In the genomic region with DNA sequence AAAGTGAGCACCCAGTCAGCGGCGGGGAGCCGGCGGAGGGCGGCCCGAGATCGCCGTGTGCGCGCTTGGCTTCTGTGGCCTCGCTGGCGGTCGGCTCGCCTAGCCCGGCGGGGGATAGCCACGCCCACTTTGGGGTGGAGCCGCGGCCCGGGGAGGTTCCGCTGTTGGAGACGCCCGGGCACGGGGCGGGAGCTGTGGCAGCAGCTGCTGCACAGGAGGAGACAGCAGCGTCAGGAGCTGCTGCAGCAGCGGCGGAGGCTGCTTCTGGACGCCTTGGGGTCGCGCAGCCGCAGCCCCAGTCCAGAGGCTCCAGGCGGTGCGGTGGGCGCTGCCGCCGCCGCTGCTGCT, we compare ENCODE assay signal across 8 mouse cellular contexts. TPM values are rescaled to one million over a fixed set of nuclear protein-coding genes. Genes with fewer than 3 reads are reported as not detected.
A peak's percentile ranks its signal among the peaks of the same experiment; 100 is the strongest.
DNase-seq lines count a peak whose midpoint lies in the region; ATAC-seq and TF ChIP-seq lines count a peak whose summit lies in the region.

Ttc7 (plus strand) TSS at position 181 of the 348 bp plus-strand sequence.

- peak; percentile 93 for ATAC-seq in embryonic facial prominence, embryonic 13.5 days (ENCODE audit: insufficient number of reproducible peaks, insufficient read depth, low FRiP score, low TSS enrichment, low read depth)
- peak; percentile 94 for ATAC-seq in limb, embryonic 14.5 days (ENCODE audit: low FRiP score, low read depth)
- ATAC-seq in midbrain, postnatal 0 days (ENCODE audit: low FRiP score), result peak; percentile 88

- no peak for TF ChIP-seq CTCF in heart, adult 2 months (IDR thresholded peaks at IDR 0.05)
- no peak for TF ChIP-seq CTCF in midbrain, postnatal 0 days (IDR thresholded peaks at IDR 0.05)

- no peak for TF ChIP-seq EP300 in heart, adult 2 months (IDR thresholded peaks at IDR 0.05; ENCODE audit: insufficient read depth, low read depth, low read length)

- no peaks in the 10 kb centered on the region for H3K79me2 ChIP-seq in heart, adult 2 months (replicated peaks; ENCODE audit: control insufficient read depth, insufficient read depth, low read length)

- peak within 1 kb of the TSS; percentile 87 for H3K9ac ChIP-seq in embryonic facial prominence, embryonic 13.5 days
- H3K9ac ChIP-seq in heart, adult 2 months (ENCODE audit: low read depth, low read length), result peak within 1 kb of the TSS; percentile 96
- H3K9ac ChIP-seq in limb, embryonic 14.5 days (ENCODE audit: low read depth, low read length, severe bottlenecking), result peak within 1 kb of the TSS; percentile 88
- H3K9ac ChIP-seq in midbrain, postnatal 0 days (replicated peaks; ENCODE audit: low read length, poor library complexity, severe bottlenecking), result peak within 1 kb of the TSS; percentile 67

- intact Hi-C loops in heart, adult 2 months (cut with DNase I), result loop anchor here (2.0 to 10.0 kb wide), 2 partner anchors 30 to 1138 kb away; partner anchors contain the start of gene Srbd1

- H3K4me3 ChIP-seq in embryonic facial prominence, embryonic 13.5 days, result peak within 1 kb of the TSS; percentile 82
- peak within 1 kb of the TSS; percentile 76 for H3K4me3 ChIP-seq in heart, adult 2 months
- H3K4me3 ChIP-seq in limb, embryonic 14.5 days (replicated peaks; ENCODE audit: low read length), result peak within 1 kb of the TSS; percentile 80
- H3K4me3 ChIP-seq in midbrain, postnatal 0 days (ENCODE audit: low read depth, low read length), result peak within 1 kb of the TSS; percentile 71

- peaks cover 37% of the 10 kb centered on the region for H3K27me3 ChIP-seq in embryonic facial prominence, embryonic 13.5 days
- H3K27me3 ChIP-seq in heart, adult 2 months (ENCODE audit: control insufficient read depth, insufficient read depth, low read length), result no peaks in the 10 kb centered on the region
- peaks cover 17% of the 10 kb centered on the region for H3K27me3 ChIP-seq in limb, embryonic 14.5 days (ENCODE audit: control insufficient read depth, insufficient read depth, low read length)
- 0 out of 2 replicates have a peak, but pooled peaks cover 5% of the 10 kb centered on the region for H3K27me3 ChIP-seq in midbrain, postnatal 0 days (ENCODE audit: insufficient read depth, low read length)

- peak within 1 kb of the TSS; percentile 94 for H3K27ac ChIP-seq in embryonic facial prominence, embryonic 13.5 days
- peak within 1 kb of the TSS; percentile 97 for H3K27ac ChIP-seq in heart, adult 2 months
- peak within 1 kb of the TSS; percentile 83 for H3K27ac ChIP-seq in limb, embryonic 14.5 days (replicated peaks; ENCODE audit: low read depth, low read length)
- peak within 1 kb of the TSS; percentile 69 for H3K27ac ChIP-seq in midbrain, postnatal 0 days (ENCODE audit: low read depth, low read length)

- TF ChIP-seq POLR2A in heart, adult 2 months (IDR thresholded peaks at IDR 0.05; ENCODE audit: insufficient read depth, low read depth, low read length), result peak; percentile 81
- TF ChIP-seq POLR2A in limb, embryonic 14.5 days (IDR thresholded peaks at IDR 0.05; ENCODE audit: borderline replicate concordance, extremely low read depth, insufficient read depth, insufficient read length), result 0 out of 2 replicates have a peak, but pooled peaks have one; percentile 54

- no peaks in the 10 kb centered on the region for H3K36me3 ChIP-seq in embryonic facial prominence, embryonic 13.5 days
- no peaks in the 10 kb centered on the region for H3K36me3 ChIP-seq in heart, adult 2 months (ENCODE audit: control insufficient read depth, insufficient read depth, low read length)
- H3K36me3 ChIP-seq in limb, embryonic 14.5 days (ENCODE audit: control insufficient read depth, insufficient read depth, low read length), result no peaks in the 10 kb centered on the region
- no peaks in the 10 kb centered on the region for H3K36me3 ChIP-seq in midbrain, postnatal 0 days (ENCODE audit: insufficient read depth, low read length)

- peaks cover 43% of the 10 kb centered on the region for H3K4me1 ChIP-seq in embryonic facial prominence, embryonic 13.5 days
- peaks cover 2% of the 10 kb centered on the region; the same call in 1 of the 2 replicates for H3K4me1 ChIP-seq in heart, adult 2 months (ENCODE audit: control insufficient read depth, insufficient read depth, low read length)
- peaks cover 14% of the 10 kb centered on the region; the same call in 1 of the 2 replicates for H3K4me1 ChIP-seq in limb, embryonic 14.5 days (ENCODE audit: control insufficient read depth, insufficient read depth, low read length)
- peaks cover 6% of the 10 kb centered on the region; the same call in 1 of the 2 replicates for H3K4me1 ChIP-seq in midbrain, postnatal 0 days (ENCODE audit: insufficient read depth, low read length)

- H3K9me3 ChIP-seq in embryonic facial prominence, embryonic 13.5 days, result no peaks in the 10 kb centered on the region
- H3K9me3 ChIP-seq in limb, embryonic 14.5 days (ENCODE audit: control insufficient read depth, low read length), result no peaks in the 10 kb centered on the region
- H3K9me3 ChIP-seq in midbrain, postnatal 0 days (ENCODE audit: low read length), result no peaks in the 10 kb centered on the region

- WGBS in embryonic facial prominence, embryonic 13.5 days, result under 1% methylated on average over 38 of the region's 38 CpGs
- under 1% methylated on average over 35 of the region's 38 CpGs for WGBS in heart, adult 2 months
- under 1% methylated on average over 22 of the region's 38 CpGs for WGBS in limb, embryonic 14.5 days
- 0% methylated on average over 27 of the region's 38 CpGs for WGBS in midbrain, postnatal 0 days

- H3K4me2 ChIP-seq in embryonic facial prominence, embryonic 13.5 days, result peak within 1 kb of the TSS; percentile 97
- peak within 1 kb of the TSS; percentile 99 for H3K4me2 ChIP-seq in limb, embryonic 14.5 days (replicated peaks; ENCODE audit: low read depth, low read length, severe bottlenecking)
- H3K4me2 ChIP-seq in midbrain, postnatal 0 days (ENCODE audit: low read depth, low read length, poor library complexity, severe bottlenecking), result peak within 1 kb of the TSS; percentile 99

- DNase-seq in 3134 (ENCODE audit: extremely low read depth, insufficient read length, low spot score), result peak; percentile 96
- DNase-seq in adrenal gland, postnatal 36 days, result peak; percentile 100
- peak; percentile 99 for DNase-seq in heart, adult 2 months
- peak; percentile 98 for DNase-seq in kidney, adult 9 months
- peak; percentile 95 for DNase-seq in limb, embryonic 14.5 days (ENCODE audit: low spot score)
- DNase-seq in midbrain, postnatal 0 days (ENCODE audit: low spot score), result peak; percentile 91
- DNase-seq in spleen, postnatal 14 days (ENCODE audit: low spot score in 2 of 2), result peak; percentile 99

RNA-seq across cellular contexts. Expression of gene Ttc7, which starts in this region (rescaled TPM):
- 10 to 100 TPM in 1 of 2 experiments, 1 to 10 TPM in 1; 9.5 to 14.3 TPM for total RNA-seq in adrenal gland, postnatal 36 days (2021)
- 6.4 and 7.2 TPM in 2 replicates for polyA plus RNA-seq in embryonic facial prominence, embryonic 13.5 days (2015; fragmentation: Nextera tagmentation; extraction: Ambion mirVana)
- 10 to 100 TPM; 20.9 to 23.2 TPM for total RNA-seq in heart, adult 2 months (2021)
- 21.3 and 28.8 TPM in 2 replicates for polyA plus RNA-seq in heart, adult 2 months (2012; rRNA removed)
- polyA plus RNA-seq in limb, embryonic 14.5 days (2012; rRNA removed), result 7.8 and 12.6 TPM in 2 replicates
- 6.4 and 9.4 TPM in 2 replicates for polyA plus RNA-seq in limb, embryonic 14.5 days (2014; fragmentation: Nextera tagmentation; extraction: Ambion mirVana)
- total RNA-seq in midbrain, postnatal 0 days (2014; rRNA removed), result 5.3 and 13.9 TPM in 2 replicates
- 9.9 and 11.1 TPM in 2 replicates for polyA plus RNA-seq in midbrain, postnatal 0 days (2015; fragmentation: Nextera tagmentation; extraction: Ambion mirVana)

Comparison
In these comparisons a context has a peak if more than half of its experiments do, and no peak if none do; other contexts are left out.
1. Peak in every context shown above with its lines: DNase-seq, ATAC-seq, H3K4me3 ChIP-seq and H3K27ac ChIP-seq.